Mouse (Mus musculus) midbrain, embryonic 14.5 days (tissue): ENCODE data around the gene Ltbp2. TPM values are rescaled to one million over a fixed set of nuclear protein-coding genes. Genes with fewer than 3 reads are reported as not detected.

Source experiments
- ATAC-seq: fragments of 200-750 bp; cut with Nextera tagmentation; 2 replicates; pipeline ENCODE4 v1.8.0; 2017; ENCODE audit warnings: moderate number of reproducible peaks, moderate library complexity; ENCODE audit not compliant: low FRiP score, low TSS enrichment
- DNase-seq: peaks from one replicate; pipeline ENCODE4 v3.0.0-alpha.2; 2015
- H3K27ac ChIP-seq: fragments of 300-500 bp; sonication (generic); replicated peaks from 2 replicates; pipeline ENCODE4 v1.5.1; 2014; ENCODE audit warnings: mild to moderate bottlenecking, low read depth, low read length, moderate library complexity
- H3K27me3 ChIP-seq: fragments of 300-500 bp; sonication (generic); 2 replicates; pipeline ENCODE4 v1.6.1; 2014; ENCODE audit warnings: low read length, control low read depth, mixed read lengths; ENCODE audit not compliant: control insufficient read depth, insufficient read depth
- H3K36me3 ChIP-seq: fragments of 300-500 bp; sonication (generic); 2 replicates; pipeline ENCODE4 v1.6.1; 2014; ENCODE audit warnings: low read length, control low read depth; ENCODE audit not compliant: control insufficient read depth, insufficient read depth
- H3K4me1 ChIP-seq: fragments of 300-500 bp; sonication (generic); 2 replicates; pipeline ENCODE4 v1.6.1; 2014; ENCODE audit warnings: mild to moderate bottlenecking, antibody characterized with exemption, low read length, control low read depth; ENCODE audit not compliant: control insufficient read depth, insufficient read depth
- H3K4me2 ChIP-seq: fragments of 300-500 bp; sonication (generic); 2 replicates; pipeline ENCODE4 v1.6.1; 2014; ENCODE audit warnings: mild to moderate bottlenecking, low read length, moderate library complexity
- H3K4me3 ChIP-seq: fragments of 300-500 bp; sonication (generic); replicated peaks from 2 replicates; pipeline ENCODE4 v1.5.1; 2014; ENCODE audit warnings: low read depth, low read length
- H3K9ac ChIP-seq: fragments of 300-500 bp; sonication (generic); replicated peaks from 2 replicates; pipeline ENCODE4 v1.6.1; 2014; ENCODE audit warnings: mild to moderate bottlenecking, low read length, moderate library complexity
- H3K9me3 ChIP-seq: fragments of 300-500 bp; sonication (generic); 2 replicates; pipeline ENCODE4 v1.6.1; 2016; ENCODE audit warnings: low read length, control low read depth, mixed read lengths; ENCODE audit not compliant: control insufficient read depth
- WGBS: fragments of 180-500 bp; shearing (Covaris S2); extraction: QIAGEN DNeasy Blood & Tissue Kit; methylation state at CpG from one replicate; pipeline ENCODE4 v1.1.7; 2014; 5-methylcytosine and 5-hydroxymethylcytosine counted together
- polyA plus RNA-seq: library from polyadenylated mRNA; unstranded; fragments of >200 nt; fragmentation: Nextera tagmentation; extraction: Ambion mirVana; gene quantifications from 2 replicates; pipeline ENCODE4 v1.2.1, GENCODE M21; 2014

Ltbp2 gene
- polyA plus RNA-seq, 1 experiment from 2014 or later, result 0.13 TPM

DNA sequence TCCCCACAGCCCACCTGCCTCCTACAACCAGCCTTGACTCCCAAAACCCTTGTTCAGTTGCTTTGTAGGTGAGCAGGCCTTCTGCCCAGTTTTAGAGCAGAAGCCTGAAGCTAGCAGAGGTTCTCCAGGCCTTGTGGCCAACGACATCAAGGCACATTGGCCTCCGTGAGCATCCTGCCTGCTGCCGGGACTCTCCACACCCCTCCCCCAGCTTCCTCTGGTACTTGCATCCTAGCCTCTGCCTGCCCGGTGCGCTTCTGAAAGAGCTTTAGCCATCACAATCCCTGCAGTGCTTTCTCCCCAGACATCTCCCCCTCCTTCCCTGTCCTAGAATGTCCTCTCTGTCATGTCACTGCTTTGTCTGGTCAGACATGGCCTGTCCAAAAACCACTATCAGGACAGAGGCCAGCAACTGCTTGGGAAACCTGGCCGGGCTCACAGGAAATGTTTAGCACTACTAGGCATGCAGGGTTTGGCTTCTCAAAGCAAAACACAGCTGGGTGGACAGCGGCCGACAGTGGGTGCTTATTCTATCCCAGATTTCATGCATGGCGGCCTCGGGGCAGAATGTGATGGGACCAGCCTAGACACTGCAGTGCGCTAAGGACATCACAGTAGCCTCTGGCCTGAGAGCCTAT is 24.8 kb downstream of the Ltbp2 start:
- H3K4me1 ChIP-seq, result no peaks in the 10 kb centered on the region
- WGBS, result 62% methylated on average over 11 of the region's 11 CpGs
- no peak for ATAC-seq

GRCm38 (mm10) chr12:84847882-84848281 is 28.4 kb downstream of the Ltbp2 start:
- no peak for ATAC-seq
- H3K36me3 ChIP-seq, result no peaks in the 10 kb centered on the region
- whole genome bisulfite sequencing, result 80% methylated on average over 6 of the region's 6 CpGs
- no peaks in the 10 kb centered on the region for H3K4me1 ChIP-seq
- H3K4me2 ChIP-seq, result no peak overlapping the region
- H3K4me3 ChIP-seq, result no peak overlapping the region
- no peak for DNase-seq
- no peaks in the 10 kb centered on the region for H3K27me3 ChIP-seq
- H3K27ac ChIP-seq, result no peak overlapping the region
- H3K9me3 ChIP-seq, result no peaks in the 10 kb centered on the region
- H3K9ac ChIP-seq, result no peak overlapping the region

More for the DNA sequence above, 24.8 kb downstream of the Ltbp2 start:
- Histone ChIP-seq H3K9ac (no peak overlapping the region), H3K27me3 (no peaks in the 10 kb centered on the region), H3K4me3 (no peak overlapping the region), H3K4me2 (no peak overlapping the region), H3K9me3 (no peaks in the 10 kb centered on the region), H3K36me3 (no peaks in the 10 kb centered on the region), H3K27ac (no peak overlapping the region)
- DNase-seq, result no peak

DNA sequence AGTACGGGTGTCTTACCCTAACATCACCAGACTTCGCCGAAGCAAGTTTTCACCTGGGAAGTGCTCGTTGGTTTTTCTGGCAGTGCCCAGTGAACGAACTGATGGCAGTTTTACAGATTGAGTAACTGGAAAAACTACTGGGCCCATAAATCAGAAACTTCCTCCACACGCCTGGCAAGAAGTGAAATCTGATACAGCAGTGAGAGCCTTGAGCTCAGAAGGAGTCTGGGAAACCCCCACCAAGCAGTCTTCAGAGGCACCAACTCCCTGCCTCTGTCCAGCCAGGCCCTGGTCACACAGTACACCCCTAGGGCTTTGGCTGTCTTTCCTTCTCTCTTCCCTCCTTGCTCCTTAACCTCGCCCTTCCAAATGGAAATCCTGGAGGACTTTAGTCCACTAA is 28.9 kb downstream of the Ltbp2 start:
- 75% methylated on average over 7 of the region's 7 CpGs for WGBS
- Histone ChIP-seq H3K9ac (no peak overlapping the region), H3K27me3 (no peaks in the 10 kb centered on the region), H3K9me3 (no peaks in the 10 kb centered on the region), H3K4me1 (no peaks in the 10 kb centered on the region), H3K4me2 (no peak overlapping the region), H3K27ac (no peak overlapping the region), H3K36me3 (no peaks in the 10 kb centered on the region), H3K4me3 (no peak overlapping the region)
- no peak for ATAC-seq
- DNase-seq, result no peak

GRCm38 (mm10) chr12:84846594-84847014 is 29.7 kb downstream of the Ltbp2 start:
- H3K9ac ChIP-seq, result no peak overlapping the region
- ATAC-seq, result no peak
- 80% methylated on average over 9 of the region's 9 CpGs for WGBS
- no peak overlapping the region for H3K4me2 ChIP-seq
- H3K9me3 ChIP-seq, result no peaks in the 10 kb centered on the region
- no peak overlapping the region for H3K27ac ChIP-seq
- no peak overlapping the region for H3K4me3 ChIP-seq
- H3K36me3 ChIP-seq, result no peaks in the 10 kb centered on the region
- no peaks in the 10 kb centered on the region for H3K4me1 ChIP-seq
- H3K27me3 ChIP-seq, result no peaks in the 10 kb centered on the region
- DNase-seq, result no peak

DNA sequence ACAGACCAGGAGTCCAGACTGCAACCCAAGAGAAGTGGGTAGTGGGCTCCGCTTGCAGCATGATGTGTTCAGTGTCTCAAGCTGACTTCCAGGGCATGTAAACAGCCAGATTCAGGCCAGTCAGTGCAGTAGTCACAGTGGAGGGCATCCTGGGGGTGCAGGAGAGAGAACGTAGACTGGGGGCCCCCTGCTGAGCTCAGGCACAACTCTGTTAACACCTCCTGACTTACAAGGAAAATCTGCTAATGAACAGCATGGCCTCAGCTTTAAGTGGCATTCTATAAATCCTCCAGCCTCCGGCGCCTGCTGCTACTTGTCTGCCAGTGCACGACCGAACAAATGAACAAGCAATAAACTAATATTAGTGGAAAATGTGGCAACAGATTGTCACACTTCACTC is 33.6 kb downstream of the Ltbp2 start:
- Histone ChIP-seq H3K4me3 (no peak overlapping the region), H3K27me3 (no peaks in the 10 kb centered on the region), H3K9me3 (no peaks in the 10 kb centered on the region), H3K4me2 (no peak overlapping the region), H3K27ac (no peak overlapping the region), H3K4me1 (no peaks in the 10 kb centered on the region), H3K9ac (no peak overlapping the region), H3K36me3 (no peaks in the 10 kb centered on the region)
- ATAC-seq (no peak), DNase-seq (no peak)
- WGBS, result 68% methylated on average over 6 of the region's 6 CpGs

- 87% methylated on average over 15 of the region's 15 CpGs for WGBS
- no peak overlapping the region for H3K4me3 ChIP-seq
- no peaks in the 10 kb centered on the region for H3K9me3 ChIP-seq
- no peaks in the 10 kb centered on the region for H3K4me1 ChIP-seq
- DNase-seq (no peak), ATAC-seq (no peak)
- H3K9ac ChIP-seq, result no peak overlapping the region
- no peak overlapping the region for H3K4me2 ChIP-seq
- H3K27ac ChIP-seq, result no peak overlapping the region
- H3K36me3 ChIP-seq, result no peaks in the 10 kb centered on the region
- H3K27me3 ChIP-seq, result no peaks in the 10 kb centered on the region
Measured at GRCm38 (mm10) chr12:84841158-84842140, 34.9 kb downstream of the Ltbp2 start.

- DNase-seq (no peak), ATAC-seq (no peak)
- no peaks in the 10 kb centered on the region for H3K4me1 ChIP-seq
- no peak overlapping the region for H3K4me3 ChIP-seq
- H3K36me3 ChIP-seq, result no peaks in the 10 kb centered on the region
- H3K9ac ChIP-seq, result no peak overlapping the region
- H3K27ac ChIP-seq, result no peak overlapping the region
- H3K27me3 ChIP-seq, result no peaks in the 10 kb centered on the region
- H3K4me2 ChIP-seq, result no peak overlapping the region
- 83% methylated on average over 3 of the region's 3 CpGs for WGBS
- no peaks in the 10 kb centered on the region for H3K9me3 ChIP-seq
Measured at GRCm38 (mm10) chr12:84840734-84841133, 35.6 kb downstream of the Ltbp2 start.

DNA sequence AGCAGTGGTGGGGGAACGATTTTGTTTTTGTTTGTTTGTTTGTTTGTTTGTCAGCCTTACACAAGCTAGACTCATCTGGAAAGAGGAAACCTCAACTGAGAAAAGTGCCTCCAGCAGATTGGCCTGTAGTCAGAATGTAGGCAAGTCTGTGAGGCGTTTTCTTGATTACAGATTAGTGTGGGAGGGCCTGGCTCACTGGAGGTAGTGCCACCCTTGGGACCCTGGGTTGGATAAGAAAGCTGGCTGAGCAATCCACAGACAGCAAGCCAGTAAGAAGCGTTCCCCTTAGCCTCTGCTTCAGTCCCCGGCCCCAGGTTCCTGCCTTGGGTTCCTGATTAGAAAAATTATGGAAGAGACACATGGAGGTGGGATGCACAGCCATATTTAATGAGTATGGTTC is 36.4 kb downstream of the Ltbp2 start:
- no peaks in the 10 kb centered on the region for H3K27me3 ChIP-seq
- H3K9me3 ChIP-seq, result no peaks in the 10 kb centered on the region
- no peaks in the 10 kb centered on the region for H3K36me3 ChIP-seq
- no peak overlapping the region for H3K9ac ChIP-seq
- no peak overlapping the region for H3K27ac ChIP-seq
- ATAC-seq (no peak), DNase-seq (no peak)
- H3K4me1 ChIP-seq, result no peaks in the 10 kb centered on the region
- 87% methylated on average over 4 of the region's 4 CpGs for WGBS
- no peak overlapping the region for H3K4me3 ChIP-seq
- no peak overlapping the region for H3K4me2 ChIP-seq
